Mouse (Mus musculus): ENCODE measurements around the gene Akap5. TPM values are rescaled to one million over a fixed set of nuclear protein-coding genes. Genes with fewer than 3 reads are reported as not detected.

The Akap5 gene
- 10 to 100 TPM; 58.6 to 66.5 TPM for total RNA-seq (2021)

- peak; percentile 70 to 74 for DNase-seq (ENCODE audit: extremely low spot score in 1 of 2, low spot score in 1 of 2)
Observed at GRCm38 (mm10) chr12:76324679-76325431, at the start of gene Akap5. Akap5 (plus strand) TSS chr12:76324891.

- no peak for DNase-seq (ENCODE audit: extremely low spot score in 1 of 2, low spot score in 1 of 2)
Observed at GRCm38 (mm10) chr12:76278209-76278608, 46.5 kb upstream of the Akap5 start.

- no peak for DNase-seq (ENCODE audit: extremely low spot score in 1 of 2, low spot score in 1 of 2)
Observed at GRCm38 (mm10) chr12:76280556-76280955, 44.1 kb upstream of the Akap5 start.

- DNase-seq (ENCODE audit: extremely low spot score in 1 of 2, low spot score in 1 of 2), result no peak
Observed at GRCm38 (mm10) chr12:76281111-76281660, 43.5 kb upstream of the Akap5 start.

- DNase-seq (ENCODE audit: extremely low spot score in 1 of 2, low spot score in 1 of 2), result no peak
Observed at GRCm38 (mm10) chr12:76282132-76282531, 42.6 kb upstream of the Akap5 start.

GRCm38 (mm10) chr12:76282532-76283173 lies 42.0 kb upstream of the Akap5 start:
- DNase-seq (ENCODE audit: extremely low spot score in 1 of 2, low spot score in 1 of 2), result no peak

- DNase-seq (ENCODE audit: extremely low spot score in 1 of 2, low spot score in 1 of 2), result no peak
Observed at GRCm38 (mm10) chr12:76285418-76285817, 39.3 kb upstream of the Akap5 start.

- DNase-seq (ENCODE audit: extremely low spot score in 1 of 2, low spot score in 1 of 2), result no peak
Observed at GRCm38 (mm10) chr12:76287986-76288385, 36.7 kb upstream of the Akap5 start.

GRCm38 (mm10) chr12:76288494-76288893 lies 36.2 kb upstream of the Akap5 start:
- DNase-seq (ENCODE audit: extremely low spot score in 1 of 2, low spot score in 1 of 2), result no peak

- DNase-seq (ENCODE audit: extremely low spot score in 1 of 2, low spot score in 1 of 2), result no peak
Observed at GRCm38 (mm10) chr12:76289428-76289827, 35.3 kb upstream of the Akap5 start.

GRCm38 (mm10) chr12:76290271-76290670 lies 34.4 kb upstream of the Akap5 start:
- no peak for DNase-seq (ENCODE audit: extremely low spot score in 1 of 2, low spot score in 1 of 2)

GRCm38 (mm10) chr12:76293192-76293591 lies 31.5 kb upstream of the Akap5 start:
- peak; percentile 42 to 80 for DNase-seq (ENCODE audit: extremely low spot score in 1 of 2, low spot score in 1 of 2)

- no peak for DNase-seq (ENCODE audit: extremely low spot score in 1 of 2, low spot score in 1 of 2)
Observed at GRCm38 (mm10) chr12:76297830-76298229, 26.9 kb upstream of the Akap5 start.

- DNase-seq (ENCODE audit: extremely low spot score in 1 of 2, low spot score in 1 of 2), result no peak
Observed at GRCm38 (mm10) chr12:76299361-76299906, 25.3 kb upstream of the Akap5 start.

GRCm38 (mm10) chr12:76300367-76300766 lies 24.3 kb upstream of the Akap5 start:
- no peak for DNase-seq (ENCODE audit: extremely low spot score in 1 of 2, low spot score in 1 of 2)

GRCm38 (mm10) chr12:76303474-76303873 lies 21.2 kb upstream of the Akap5 start:
- no peak for DNase-seq (ENCODE audit: extremely low spot score in 1 of 2, low spot score in 1 of 2)

GRCm38 (mm10) chr12:76304199-76304598 lies 20.5 kb upstream of the Akap5 start:
- DNase-seq (ENCODE audit: extremely low spot score in 1 of 2, low spot score in 1 of 2), result peak in 1 of 2 experiments; percentile 33

GRCm38 (mm10) chr12:76305107-76305506 lies 19.6 kb upstream of the Akap5 start:
- no peak for DNase-seq (ENCODE audit: extremely low spot score in 1 of 2, low spot score in 1 of 2)

GRCm38 (mm10) chr12:76306852-76307561 lies 17.7 kb upstream of the Akap5 start:
- no peak for DNase-seq (ENCODE audit: extremely low spot score in 1 of 2, low spot score in 1 of 2)

- no peak for DNase-seq (ENCODE audit: extremely low spot score in 1 of 2, low spot score in 1 of 2)
Observed at GRCm38 (mm10) chr12:76307964-76308363, 16.7 kb upstream of the Akap5 start.

- no peak for DNase-seq (ENCODE audit: extremely low spot score in 1 of 2, low spot score in 1 of 2)
Observed at GRCm38 (mm10) chr12:76308436-76308835, 16.3 kb upstream of the Akap5 start.

All from layer of hippocampus, postnatal 25 days (tissue).